Mouse (Mus musculus): ENCODE data around the gene Vmn1r180.
"Not testable (repeated sequence)": the region's sequence is repeated elsewhere in the genome, so short reads cannot be mapped to it uniquely, and the experiment has no call there.

Vmn1r180 gene

DNA sequence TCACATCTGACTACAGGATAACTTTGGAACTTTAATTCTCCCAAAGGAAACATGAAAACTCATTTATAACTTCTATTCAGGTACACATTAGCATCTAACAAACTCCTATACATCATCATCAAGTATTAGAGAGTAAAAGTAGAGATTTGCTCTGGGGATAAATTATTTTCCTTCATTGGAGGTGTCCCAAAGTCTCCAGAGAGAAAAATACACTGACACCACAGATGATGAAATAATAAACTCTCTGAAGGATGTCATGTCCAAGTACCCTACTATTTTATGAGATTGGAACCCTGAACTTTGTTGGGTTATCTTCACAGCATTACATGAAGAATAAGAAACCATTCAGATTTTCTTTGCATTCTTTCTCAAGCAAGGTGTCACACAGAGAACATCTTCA is at the start of gene Vmn1r180:
Vmn1r180 (plus strand) TSS at position 301 of the 400 bp plus-strand sequence.
- DNase-seq (ENCODE audit: low read depth, low spot score) = no peak

DNA sequence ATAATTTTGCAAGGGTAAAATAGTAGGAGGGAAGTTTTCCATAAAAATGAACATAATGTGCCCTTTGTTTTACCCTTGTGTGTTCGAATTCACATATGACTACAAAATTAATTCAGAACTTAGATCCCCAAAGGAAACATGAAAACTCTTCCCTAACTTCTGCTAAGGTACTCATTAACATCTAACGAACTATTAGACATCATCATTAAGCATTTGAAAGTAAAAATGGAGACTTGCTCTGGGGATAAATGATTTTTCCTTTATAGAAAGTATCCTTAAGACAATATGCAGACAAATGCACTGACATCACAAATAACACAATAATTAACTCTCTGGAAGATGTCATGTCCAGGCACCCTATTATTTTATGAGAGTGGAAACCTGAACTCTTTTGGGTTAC is 23.8 kb upstream of the Vmn1r180 start, which contains the start of gene Vmn1r179:
Vmn1r179 (plus strand) TSS at position 301 of the 400 bp plus-strand sequence.
- no peak for DNase-seq (ENCODE audit: low read depth, low spot score)

GRCm38 (mm10) chr7:23968044-23968443 is 17.6 kb downstream of the Vmn1r180 start:
- DNase-seq (ENCODE audit: low read depth, low spot score) = not testable (repeated sequence)

DNA sequence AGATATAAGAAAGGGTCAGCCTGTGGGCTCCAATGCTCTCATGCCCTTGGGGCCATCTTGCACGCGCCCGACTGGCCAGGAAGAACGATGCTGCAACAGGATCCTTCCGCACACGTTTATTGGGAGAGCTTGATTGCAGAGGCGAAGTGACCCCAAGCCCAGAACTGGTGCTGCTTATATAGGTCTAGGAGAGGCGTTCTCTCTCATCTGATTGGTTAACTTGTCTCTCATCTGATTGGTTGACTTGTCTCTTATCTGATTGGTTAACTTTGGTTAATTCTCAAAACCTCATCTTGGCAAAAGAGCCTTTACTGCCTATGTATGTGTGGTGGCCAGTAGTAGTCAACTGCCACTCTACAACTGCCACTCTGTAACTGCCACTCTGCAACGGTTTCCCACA is 23.9 kb downstream of the Vmn1r180 start, which contains the start of gene Vmn1r181:
Vmn1r181 (plus strand) TSS at position 301 of the 400 bp plus-strand sequence.
- DNase-seq (ENCODE audit: low read depth, low spot score) = not testable (repeated sequence)

DNA sequence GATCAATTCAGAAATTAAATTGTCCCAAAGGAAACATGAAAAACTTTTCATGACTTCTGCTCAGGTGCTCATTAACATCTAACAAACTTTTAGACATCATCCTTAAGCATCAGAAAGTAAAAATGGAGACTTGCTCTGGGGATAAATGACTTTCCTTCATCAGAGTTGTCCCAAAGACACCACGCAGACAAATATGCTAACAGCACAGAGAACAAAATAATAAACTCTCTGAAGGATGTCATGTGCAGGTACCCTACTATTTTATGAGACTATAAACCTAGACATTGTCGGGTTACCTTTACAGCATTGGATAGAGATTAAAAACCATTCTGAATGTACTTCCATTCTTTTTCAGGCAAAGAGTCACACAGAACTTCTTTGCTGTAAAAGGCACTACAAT is 51.0 kb downstream of the Vmn1r180 start, which contains the start of gene V1rd19:
V1rd19 (plus strand) TSS at position 301 of the 400 bp plus-strand sequence.
- no peak for DNase-seq (ENCODE audit: low read depth, low spot score)
